14 mouse cellular contexts compared by ENCODE assay signal in genomic region chr4:81930956-81931355, GRCm38 (mm10).
"Had no signal": no experiment of that assay in that cellular context is flagged by ENCODE, and none has a peak within 500 bp of the region (broad histone marks: within the 10 kb centered on the region; RNA-seq: fewer than 3 reads in every experiment).

No protein-coding gene starts in this region.

- H3K9ac ChIP-seq: limb, embryonic 15.5 days; liver, embryonic 12.5 days; lung, embryonic 14.5 days; midbrain, embryonic 15.5 days; neural tube, embryonic 12.5 days; stomach, embryonic 15.5 days had no signal

- H3K4me1 ChIP-seq: liver, embryonic 12.5 days; megakaryocyte, embryonic 14.5 days; midbrain, embryonic 15.5 days; neural tube, embryonic 12.5 days; stomach, embryonic 15.5 days had no signal

- H3K27ac ChIP-seq: limb, embryonic 15.5 days; liver, embryonic 12.5 days; midbrain, embryonic 15.5 days; neural tube, embryonic 12.5 days; stomach, embryonic 15.5 days had no signal

- ATAC-seq: liver, embryonic 12.5 days; midbrain, embryonic 15.5 days had no signal

- H3K9me3 ChIP-seq: limb, embryonic 15.5 days; liver, embryonic 12.5 days; megakaryocyte, embryonic 14.5 days; midbrain, embryonic 15.5 days; neural tube, embryonic 12.5 days; stomach, embryonic 15.5 days had no signal

- DNase-seq: kidney, adult 18-20 months; kidney, postnatal 10 days; left cerebral cortex, postnatal 4 days; lung, embryonic 14.5 days; lung, postnatal 10 days; lung, postnatal 4 days; thymus, postnatal 36 days had no signal

- H3K4me3 ChIP-seq: limb, embryonic 15.5 days; liver, embryonic 12.5 days; megakaryocyte, embryonic 14.5 days; midbrain, embryonic 15.5 days; neural tube, embryonic 12.5 days; stomach, embryonic 15.5 days had no signal

- H3K4me2 ChIP-seq: limb, embryonic 15.5 days; liver, embryonic 12.5 days; lung, embryonic 14.5 days; midbrain, embryonic 11.5 days; midbrain, embryonic 15.5 days; neural tube, embryonic 12.5 days; stomach, embryonic 15.5 days had no signal

- H3K36me3 ChIP-seq: limb, embryonic 15.5 days; liver, embryonic 12.5 days; midbrain, embryonic 15.5 days; neural tube, embryonic 12.5 days; stomach, embryonic 15.5 days had no signal

- H3K27me3 ChIP-seq: limb, embryonic 15.5 days; liver, embryonic 12.5 days; megakaryocyte, embryonic 14.5 days; midbrain, embryonic 15.5 days; neural tube, embryonic 12.5 days; stomach, embryonic 15.5 days had no signal
